Mouse (Mus musculus) limb, embryonic 12.5 days (tissue): ENCODE data around the gene Usp43. TPM values are rescaled to one million over a fixed set of nuclear protein-coding genes. Genes with fewer than 3 reads are reported as not detected.
A peak's percentile ranks its signal among the peaks of the same experiment; 100 is the strongest.

ENCODE experiments used
- ATAC-seq: fragments of 200-750 bp; cut with Nextera tagmentation; 2 replicates; pipeline ENCODE4 v1.8.0; 2017; ENCODE audit warnings: low read depth, moderate TSS enrichment; ENCODE audit not compliant: insufficient number of reproducible peaks, insufficient read depth, low FRiP score, low TSS enrichment
- H3K27ac ChIP-seq: fragments of 300-500 bp; sonication (generic); 2 replicates; pipeline ENCODE4 v1.5.1; 2016; ENCODE audit warnings: mild to moderate bottlenecking, moderate library complexity
- H3K27me3 ChIP-seq: fragments of 300-500 bp; sonication (generic); 2 replicates; pipeline ENCODE4 v1.6.1; 2016; ENCODE audit warnings: mild to moderate bottlenecking, moderate library complexity
- H3K36me3 ChIP-seq: fragments of 300-500 bp; sonication (generic); 2 replicates; pipeline ENCODE4 v1.6.1; 2016; ENCODE audit warnings: mild to moderate bottlenecking, moderate library complexity
- H3K4me1 ChIP-seq: fragments of 300-500 bp; sonication (generic); replicated peaks from 2 replicates; pipeline ENCODE4 v1.6.1; 2016
- H3K4me2 ChIP-seq: fragments of 300-500 bp; sonication (generic); 2 replicates; pipeline ENCODE4 v1.6.1; 2016; ENCODE audit warnings: mild to moderate bottlenecking, moderate library complexity
- H3K4me3 ChIP-seq: fragments of 300-500 bp; sonication (generic); replicated peaks from 2 replicates; pipeline ENCODE4 v1.5.1; 2016; ENCODE audit warnings: mild to moderate bottlenecking
- H3K9ac ChIP-seq: fragments of 300-500 bp; sonication (generic); replicated peaks from 2 replicates; pipeline ENCODE4 v1.6.1; 2016; ENCODE audit warnings: mild to moderate bottlenecking, moderate library complexity
- H3K9me3 ChIP-seq: fragments of 300-500 bp; sonication (generic); 2 replicates; pipeline ENCODE4 v1.6.1; 2016; ENCODE audit warnings: mild to moderate bottlenecking, moderate library complexity
- WGBS: fragments of 180-500 bp; shearing (Covaris S2); methylation state at CpG from one replicate; pipeline ENCODE4 v1.1.7; 2016; 5-methylcytosine and 5-hydroxymethylcytosine counted together
- polyA plus RNA-seq: library from polyadenylated mRNA; unstranded; fragments of >200 nt; fragmentation: Nextera tagmentation; extraction: Ambion mirVana; gene quantifications from 2 replicates; pipeline ENCODE4 v1.2.1, GENCODE M21; 2016

Usp43 gene
- polyA plus RNA-seq, 1 experiment from 2014 or later: 0.71 TPM

GRCm38 (mm10) chr11:67895641-67896040, 26.3 kb downstream of the Usp43 start:
- 74% methylated on average over 7 of the region's 7 CpGs for WGBS
- Histone ChIP-seq H3K4me1 (peaks cover 6% of the 10 kb centered on the region; the same call in 1 of the 2 replicates), H3K9ac (no peak overlapping the region), H3K27me3 (no peaks in the 10 kb centered on the region), H3K9me3 (no peaks in the 10 kb centered on the region), H3K36me3 (no peaks in the 10 kb centered on the region), H3K27ac (no peak overlapping the region), H3K4me3 (no peak overlapping the region), H3K4me2 (no peak overlapping the region)
- no peak for ATAC-seq

GRCm38 (mm10) chr11:67888521-67888920, 33.4 kb downstream of the Usp43 start:
- 83% methylated on average over 5 of the region's 5 CpGs for WGBS
- Histone ChIP-seq H3K27me3 (no peaks in the 10 kb centered on the region), H3K36me3 (no peaks in the 10 kb centered on the region), H3K4me3 (no peak overlapping the region), H3K9me3 (peaks cover 7% of the 10 kb centered on the region; the same call in 1 of the 2 replicates), H3K4me2 (no peak overlapping the region), H3K4me1 (no peaks in the 10 kb centered on the region), H3K9ac (no peak overlapping the region), H3K27ac (no peak overlapping the region)
- ATAC-seq: no peak

GRCm38 (mm10) chr11:67885921-67886320, 36.0 kb downstream of the Usp43 start:
- Histone ChIP-seq H3K27ac (no peak overlapping the region), H3K4me1 (no peaks in the 10 kb centered on the region), H3K9ac (no peak overlapping the region), H3K27me3 (no peaks in the 10 kb centered on the region), H3K4me2 (no peak overlapping the region), H3K9me3 (peaks cover 7% of the 10 kb centered on the region; the same call in 1 of the 2 replicates), H3K4me3 (no peak overlapping the region), H3K36me3 (no peaks in the 10 kb centered on the region)
- ATAC-seq: no peak
- WGBS: 83% methylated on average over 2 of the region's 2 CpGs

- ATAC-seq: no peak
- H3K4me2 ChIP-seq: no peak overlapping the region
- WGBS: 76% methylated on average over 9 of the region's 9 CpGs
Observed at GRCm38 (mm10) chr11:67865521-67866197, 56.3 kb downstream of the Usp43 start.

GRCm38 (mm10) chr11:67865100-67865499, 56.9 kb downstream of the Usp43 start:
- Histone ChIP-seq H3K36me3 (no peaks in the 10 kb centered on the region), H3K4me2 (no peak overlapping the region), H3K27me3 (peaks cover 6% of the 10 kb centered on the region), H3K9me3 (no peaks in the 10 kb centered on the region), H3K9ac (no peak overlapping the region), H3K4me3 (no peak overlapping the region), H3K4me1 (peaks cover 9% of the 10 kb centered on the region), H3K27ac (no peak overlapping the region)
- WGBS: 72% methylated on average over 5 of the region's 5 CpGs
- ATAC-seq: no peak

More at GRCm38 (mm10) chr11:67865521-67866197, 56.3 kb downstream of the Usp43 start:
- Histone ChIP-seq H3K27me3 (peaks cover 6% of the 10 kb centered on the region), H3K9me3 (no peaks in the 10 kb centered on the region), H3K4me1 (peaks cover 9% of the 10 kb centered on the region), H3K36me3 (no peaks in the 10 kb centered on the region), H3K9ac (no peak overlapping the region), H3K4me3 (no peak overlapping the region), H3K27ac (no peak overlapping the region)

- H3K36me3 ChIP-seq: no peaks in the 10 kb centered on the region
- H3K4me2 ChIP-seq: peak overlapping the region; percentile 17; the same call in 1 of the 2 replicates
- ATAC-seq: no peak
- H3K4me1 ChIP-seq: peaks cover 9% of the 10 kb centered on the region
- H3K9me3 ChIP-seq: no peaks in the 10 kb centered on the region
- no peak overlapping the region for H3K9ac ChIP-seq
- WGBS: 7% methylated on average over 7 of the region's 7 CpGs
- no peak overlapping the region for H3K27ac ChIP-seq
- no peak overlapping the region for H3K4me3 ChIP-seq
- H3K27me3 ChIP-seq: peaks cover 6% of the 10 kb centered on the region
Observed at GRCm38 (mm10) chr11:67861399-67861838, 60.5 kb downstream of the Usp43 start.

GRCm38 (mm10) chr11:67860743-67861398, 61.1 kb downstream of the Usp43 start:
- Histone ChIP-seq H3K4me1 (peaks cover 9% of the 10 kb centered on the region), H3K4me2 (no peak overlapping the region), H3K36me3 (no peaks in the 10 kb centered on the region), H3K4me3 (no peak overlapping the region), H3K27me3 (peaks cover 6% of the 10 kb centered on the region), H3K9ac (no peak overlapping the region), H3K27ac (no peak overlapping the region), H3K9me3 (no peaks in the 10 kb centered on the region)
- ATAC-seq: no peak
- whole genome bisulfite sequencing: 54% methylated on average over 7 of the region's 7 CpGs

- 79% methylated on average over 9 of the region's 9 CpGs for WGBS
- no peak for ATAC-seq
Observed at GRCm38 (mm10) chr11:67858518-67858917, 63.4 kb downstream of the Usp43 start.

GRCm38 (mm10) chr11:67855035-67855434, 66.9 kb downstream of the Usp43 start:
- no peak for ATAC-seq
- H3K27me3 ChIP-seq: no peaks in the 10 kb centered on the region
- H3K4me2 ChIP-seq: no peak overlapping the region
- H3K4me3 ChIP-seq: no peak overlapping the region
- peaks cover 10% of the 10 kb centered on the region for H3K4me1 ChIP-seq
- WGBS: 44% methylated on average over 2 of the region's 2 CpGs
- no peak overlapping the region for H3K27ac ChIP-seq
- no peaks in the 10 kb centered on the region for H3K9me3 ChIP-seq
- H3K9ac ChIP-seq: no peak overlapping the region
- no peaks in the 10 kb centered on the region for H3K36me3 ChIP-seq

More at GRCm38 (mm10) chr11:67858518-67858917, 63.4 kb downstream of the Usp43 start:
- no peak overlapping the region for H3K27ac ChIP-seq
- H3K4me1 ChIP-seq: peaks cover 16% of the 10 kb centered on the region
- no peak overlapping the region for H3K4me2 ChIP-seq
- H3K36me3 ChIP-seq: no peaks in the 10 kb centered on the region
- H3K4me3 ChIP-seq: no peak overlapping the region
- H3K27me3 ChIP-seq: peaks cover 6% of the 10 kb centered on the region
- no peaks in the 10 kb centered on the region for H3K9me3 ChIP-seq
- no peak overlapping the region for H3K9ac ChIP-seq

- H3K4me3 ChIP-seq: no peak overlapping the region
- 52% methylated on average over 6 of the region's 6 CpGs for WGBS
- no peak overlapping the region for H3K9ac ChIP-seq
- no peak overlapping the region for H3K4me2 ChIP-seq
- H3K36me3 ChIP-seq: no peaks in the 10 kb centered on the region
- H3K4me1 ChIP-seq: peaks cover 10% of the 10 kb centered on the region
- ATAC-seq: no peak
- H3K9me3 ChIP-seq: no peaks in the 10 kb centered on the region
- no peak overlapping the region for H3K27ac ChIP-seq
- no peaks in the 10 kb centered on the region for H3K27me3 ChIP-seq
Observed at GRCm38 (mm10) chr11:67853996-67854395, 68.0 kb downstream of the Usp43 start.

GRCm38 (mm10) chr11:67851770-67852169, 70.2 kb downstream of the Usp43 start:
- peaks cover 10% of the 10 kb centered on the region for H3K4me1 ChIP-seq
- H3K36me3 ChIP-seq: no peaks in the 10 kb centered on the region
- no peak for ATAC-seq
- H3K27me3 ChIP-seq: no peaks in the 10 kb centered on the region
- no peak overlapping the region for H3K4me2 ChIP-seq
- H3K9ac ChIP-seq: no peak overlapping the region
- no peak overlapping the region for H3K4me3 ChIP-seq
- no peaks in the 10 kb centered on the region for H3K9me3 ChIP-seq
- WGBS: 55% methylated on average over 5 of the region's 5 CpGs
- no peak overlapping the region for H3K27ac ChIP-seq
